Mouse (Mus musculus) liver, embryonic 14.5 days (tissue): ENCODE measurements at regions not wholly inside any gene's neighbourhood (a gene's known extent, or its start where the extent isn't known, plus 50 kb on each side); places are given as distances from the start of the nearest gene placed in this dataset.

ENCODE experiments used
- ATAC-seq: fragments of 200-750 bp; cut with Nextera tagmentation; 2 replicates; pipeline ENCODE4 v1.8.0; 2017; ENCODE audit warnings: moderate number of reproducible peaks, mild to moderate bottlenecking, moderate library complexity; ENCODE audit not compliant: insufficient read depth
- DNase-seq, 3 experiments: peaks; one replicate each; pipeline ENCODE4 v3.0.0-alpha.2; 2012 to 2013; ENCODE audit warnings: low read depth in 3 of 3, low spot score in 3 of 3
- H3K27ac ChIP-seq: fragments of 300-500 bp; sonication (generic); 2 replicates; pipeline ENCODE4 v1.5.1; 2014; ENCODE audit warnings: moderate library complexity, mild to moderate bottlenecking, control low read depth, inconsistent platforms
- H3K27me3 ChIP-seq: fragments of 300-500 bp; sonication (generic); 2 replicates; pipeline ENCODE4 v1.6.1; 2014; ENCODE audit warnings: mild to moderate bottlenecking, low read length, moderate library complexity; ENCODE audit not compliant: control insufficient read depth, insufficient read depth
- H3K36me3 ChIP-seq: fragments of 300-500 bp; sonication (generic); replicated peaks from 2 replicates; pipeline ENCODE4 v1.6.1; 2014; ENCODE audit warnings: low read depth; ENCODE audit not compliant: control insufficient read depth, insufficient read depth
- H3K4me1 ChIP-seq, 2 experiments: fragments of 200-500 bp in 1 of 2; fragments of 300-500 bp in 1 of 2; sonication (generic) in 1 of 2; replicated peaks; 2 replicates each; pipeline ENCODE4 v1.6.1; 2012 to 2014; ENCODE audit warnings: antibody characterized with exemption in 1 of 2, inconsistent platforms in 1 of 2, low read length in 1 of 2; ENCODE audit not compliant: control insufficient read depth in 2 of 2, insufficient read depth in 2 of 2
- H3K4me2 ChIP-seq: fragments of 300-500 bp; sonication (generic); 2 replicates; pipeline ENCODE4 v1.6.1; 2014; ENCODE audit warnings: low read depth, mild to moderate bottlenecking, control low read depth, moderate library complexity
- H3K4me3 ChIP-seq, 2 experiments: fragments of 200-500 bp in 1 of 2; fragments of 300-500 bp in 1 of 2; sonication (generic) in 1 of 2; 2 replicates each; pipeline ENCODE4 v1.5.1; 2012 to 2014; ENCODE audit warnings: low read depth in 2 of 2, low read length in 2 of 2, mild to moderate bottlenecking in 2 of 2, control low read depth in 1 of 2, inconsistent platforms in 1 of 2, moderate library complexity in 1 of 2; ENCODE audit not compliant: insufficient read depth in 1 of 2
- H3K9ac ChIP-seq: fragments of 300-500 bp; sonication (generic); replicated peaks from 2 replicates; pipeline ENCODE4 v1.6.1; 2014; ENCODE audit warnings: mild to moderate bottlenecking, control low read depth, moderate library complexity
- H3K9me3 ChIP-seq: fragments of 300-500 bp; sonication (generic); 2 replicates; pipeline ENCODE4 v1.6.1; 2016; ENCODE audit warnings: low read length, mixed read lengths; ENCODE audit not compliant: control insufficient read depth
- CTCF ChIP-seq: IDR thresholded peaks from 2 replicates; pipeline ENCODE4 v1.5.1; 2016; ENCODE audit warnings: antibody characterized with exemption, low read depth, control low read depth
- EP300 ChIP-seq: IDR thresholded peaks from 2 replicates; pipeline ENCODE4 v1.6.1; 2016; ENCODE audit warnings: antibody characterized with exemption, low read depth
- WGBS: fragments of 180-500 bp; shearing (Covaris S2); extraction: QIAGEN DNeasy Blood & Tissue Kit; methylation state at CpG from one replicate; pipeline ENCODE4 v1.1.7; 2014; ENCODE audit not compliant: insufficient replicate concordance; 5-methylcytosine and 5-hydroxymethylcytosine counted together

DNA sequence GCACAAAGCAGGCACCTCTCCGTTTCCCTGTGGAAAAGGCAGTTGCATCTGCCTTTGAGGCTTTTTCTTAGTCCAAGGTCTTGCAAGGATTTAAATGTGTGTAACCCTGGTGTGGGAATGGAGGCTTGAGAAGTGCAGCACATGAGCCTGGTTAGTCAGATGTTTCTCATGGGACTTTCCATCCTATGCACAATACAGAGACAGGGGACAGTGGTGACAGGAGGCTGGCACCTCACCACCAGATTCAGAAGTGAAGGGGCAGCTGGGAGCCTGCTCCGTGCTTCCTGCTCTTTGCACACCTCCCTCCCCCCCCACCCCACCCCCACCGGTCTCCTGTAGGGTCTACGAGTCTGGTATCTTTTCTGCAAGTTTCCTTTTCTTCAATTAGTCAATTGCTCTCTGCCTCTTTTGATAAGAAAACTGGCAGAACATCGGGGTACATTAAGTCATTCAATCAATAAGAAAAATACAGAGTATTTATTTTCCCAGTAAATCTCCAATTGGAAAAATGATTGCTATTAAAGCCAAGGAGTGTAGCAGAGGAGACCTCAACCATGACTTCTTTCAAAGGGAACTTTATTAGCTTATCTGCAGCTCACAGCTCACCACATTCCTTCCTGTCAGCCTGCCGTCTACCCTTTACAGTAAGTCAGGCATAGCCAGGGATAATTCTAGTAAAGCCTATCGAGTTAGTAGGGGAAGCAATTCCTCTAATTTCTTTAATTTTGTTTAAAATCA lies 68.1 kb upstream of the Dph5 start:
- H3K27me3 ChIP-seq, result no peaks in the 10 kb centered on the region
- DNase-seq, result no peak
- no peaks in the 10 kb centered on the region for H3K36me3 ChIP-seq
- no peak overlapping the region for H3K9ac ChIP-seq
- no peaks in the 10 kb centered on the region for H3K9me3 ChIP-seq
- H3K4me3 ChIP-seq, result peak overlapping the region in 1 of 2 experiments; percentile 6; a peak in 1 of 4 replicates
- no peak overlapping the region for H3K27ac ChIP-seq
- 6% methylated on average over 7 of the region's 7 CpGs for WGBS
- peak; percentile 58; the same call in 1 of the 2 replicates for ATAC-seq
- TF ChIP-seq CTCF, result no peak
- TF ChIP-seq EP300, result 0 out of 2 replicates have a peak, but pooled peaks have one; percentile 20
- H3K4me2 ChIP-seq, result peak overlapping the region; percentile 52
- H3K4me1 ChIP-seq, result peaks cover 19 to 38% of the 10 kb centered on the region in 2 experiments

DNA sequence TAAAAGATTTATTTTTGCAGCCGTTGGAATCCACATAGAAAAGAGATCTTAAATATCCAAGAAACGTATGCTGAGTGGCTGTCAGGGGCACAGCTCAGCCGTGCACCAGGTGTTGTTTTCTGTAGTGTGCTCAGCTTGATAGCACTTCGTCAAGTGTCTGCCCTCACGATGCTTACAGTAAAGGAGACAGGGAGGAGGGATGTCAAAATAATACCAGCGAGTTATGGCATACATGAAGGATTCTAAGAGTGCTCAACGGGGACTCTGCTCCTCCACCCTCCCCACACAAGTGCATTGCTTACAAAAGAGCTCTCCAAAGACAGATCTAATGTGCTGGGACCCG lies 67.5 kb upstream of the Dph5 start:
- Histone ChIP-seq H3K4me3 (peak overlapping the region in 1 of 2 experiments; percentile 6; a peak in 1 of 4 replicates), H3K9ac (no peak overlapping the region), H3K36me3 (no peaks in the 10 kb centered on the region), H3K4me1 (peaks cover 19 to 38% of the 10 kb centered on the region in 2 experiments), H3K27ac (no peak overlapping the region), H3K9me3 (no peaks in the 10 kb centered on the region), H3K4me2 (peak overlapping the region; percentile 52), H3K27me3 (no peaks in the 10 kb centered on the region)
- WGBS, result 10% methylated on average over 8 of the region's 8 CpGs
- DNase-seq, result no peak
- ATAC-seq, result no peak; the same call in 1 of the 2 replicates
- no peak for TF ChIP-seq CTCF
- no peak for TF ChIP-seq EP300

DNA sequence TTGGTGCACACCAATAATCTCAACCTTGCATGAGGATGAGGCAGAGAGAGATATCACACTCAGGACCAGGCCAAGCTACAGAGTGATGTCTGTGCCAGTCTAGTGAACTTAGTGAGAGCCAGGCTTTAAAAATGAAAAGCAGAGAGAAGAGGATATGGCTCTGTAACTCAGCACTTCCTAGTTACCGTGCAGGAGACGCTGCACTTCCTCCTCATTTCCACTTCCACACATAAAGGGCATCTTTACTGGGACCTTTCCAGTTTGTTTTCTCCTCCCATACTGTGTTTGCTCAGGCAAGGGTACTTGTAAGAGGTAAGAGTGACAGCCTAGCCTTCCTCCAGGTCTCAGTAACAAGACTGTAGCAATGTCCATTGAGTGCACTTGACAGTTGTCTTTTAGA lies 66.0 kb upstream of the Dph5 start:
- TF ChIP-seq EP300, result no peak
- TF ChIP-seq CTCF, result no peak
- no peak overlapping the region for H3K4me3 ChIP-seq
- H3K27me3 ChIP-seq, result no peaks in the 10 kb centered on the region
- H3K9me3 ChIP-seq, result no peaks in the 10 kb centered on the region
- 41% methylated on average over 2 of the region's 2 CpGs for WGBS
- peaks cover 9 to 24% of the 10 kb centered on the region in 2 experiments for H3K4me1 ChIP-seq
- no peak overlapping the region for H3K27ac ChIP-seq
- ATAC-seq (no peak), DNase-seq (no peak)
- H3K36me3 ChIP-seq, result no peaks in the 10 kb centered on the region
- H3K4me2 ChIP-seq, result no peak overlapping the region
- no peak overlapping the region for H3K9ac ChIP-seq

DNA sequence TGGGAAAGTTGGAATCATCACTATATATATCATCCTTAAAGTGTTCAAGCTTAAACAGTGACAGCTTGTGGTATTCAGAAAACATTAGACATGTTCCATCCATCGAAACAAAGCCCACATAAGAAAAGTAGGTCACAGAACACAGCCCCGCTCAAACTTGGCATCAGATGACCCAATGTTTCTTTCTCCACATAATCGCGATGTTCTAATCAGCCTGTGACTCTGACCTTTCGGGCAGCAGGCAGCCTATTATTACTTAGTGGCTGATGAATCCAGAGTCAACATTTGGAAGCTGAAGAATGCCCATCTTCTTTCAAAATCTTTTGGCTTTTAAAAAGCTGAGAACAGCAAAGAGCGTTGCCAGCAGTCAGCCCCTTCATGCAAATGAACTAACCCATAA lies 65.1 kb upstream of the Dph5 start:
- ATAC-seq (no peak), DNase-seq (no peak)
- TF ChIP-seq CTCF (no peak), EP300 (no peak)
- H3K9me3 ChIP-seq, result no peaks in the 10 kb centered on the region
- H3K4me1 ChIP-seq, result peaks cover 8 to 24% of the 10 kb centered on the region in 2 experiments
- no peak overlapping the region for H3K9ac ChIP-seq
- H3K27ac ChIP-seq, result no peak overlapping the region
- no peak overlapping the region for H3K4me2 ChIP-seq
- no peaks in the 10 kb centered on the region for H3K27me3 ChIP-seq
- 77% methylated on average over 6 of the region's 6 CpGs for WGBS
- no peaks in the 10 kb centered on the region for H3K36me3 ChIP-seq
- no peak overlapping the region for H3K4me3 ChIP-seq

DNA sequence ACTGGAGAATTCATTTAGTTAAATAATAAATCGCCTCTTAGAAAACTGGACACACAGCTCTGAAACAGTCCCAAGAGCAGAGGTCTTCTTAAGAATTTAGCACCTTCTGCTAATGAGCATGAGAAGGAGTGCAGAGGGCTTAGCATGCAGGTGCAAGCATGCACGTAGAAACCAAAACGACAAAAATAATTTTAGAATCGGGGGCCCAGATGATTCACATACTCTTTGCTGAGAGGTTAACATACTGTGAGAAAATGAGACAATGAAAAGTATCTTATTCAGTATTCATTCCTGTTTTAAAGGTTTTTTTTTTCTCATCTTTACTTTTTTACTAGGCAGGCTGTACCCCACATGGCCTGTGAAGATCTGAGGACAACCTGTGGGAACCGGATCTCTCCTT lies 63.9 kb upstream of the Dph5 start:
- no peak for DNase-seq
- Histone ChIP-seq H3K4me2 (no peak overlapping the region), H3K36me3 (no peaks in the 10 kb centered on the region), H3K4me1 (peaks cover 8 to 17% of the 10 kb centered on the region in 2 experiments), H3K27me3 (no peaks in the 10 kb centered on the region), H3K27ac (no peak overlapping the region), H3K9me3 (no peaks in the 10 kb centered on the region), H3K4me3 (no peak overlapping the region), H3K9ac (no peak overlapping the region)
- TF ChIP-seq CTCF (no peak), EP300 (no peak)
- 77% methylated on average over 5 of the region's 5 CpGs for WGBS
- no peak for ATAC-seq
